Mouse (Mus musculus): ENCODE results near the gene Adgrl2.

- TF ChIP-seq ZC3H11A (IDR thresholded peaks at IDR 0.05; ENCODE audit: borderline replicate concordance, low read depth, low read length) = no peak
- no peak for TF ChIP-seq HCFC1 (IDR thresholded peaks at IDR 0.05; ENCODE audit: borderline replicate concordance, insufficient read depth, low read length)
- TF ChIP-seq ZNF384 (IDR thresholded peaks at IDR 0.05; ENCODE audit: low read depth, low read length) = no peak
Observed at GRCm38 (mm10) chr3:148998661-148999060, 8.3 kb upstream of the Adgrl2 start.

Measured in ES-E14 (cell line).